Mouse (Mus musculus): ENCODE results near the gene Krt7.

GRCm38 (mm10) chr15:101365721-101366120, 45.1 kb upstream of the Krt7 start:
- TF ChIP-seq CTCF (IDR thresholded peaks at IDR 0.05; ENCODE audit: extremely low read depth, insufficient read depth, low read length) (no peak), POLR2A (IDR thresholded peaks at IDR 0.05; ENCODE audit: extremely low read depth, insufficient read depth, low read length) (no peak)

Measured in cortical plate, adult 2 months (tissue).